Mouse (Mus musculus) stomach, embryonic 16.5 days (tissue): ENCODE results near the gene Bend7. TPM values are rescaled to one million over a fixed set of nuclear protein-coding genes. Genes with fewer than 3 reads are reported as not detected.

Experiments used
- ATAC-seq: fragments of 200-750 bp; cut with Nextera tagmentation; 2 replicates; pipeline ENCODE4 v1.8.0; 2017; ENCODE audit warnings: moderate number of reproducible peaks, moderate TSS enrichment; ENCODE audit not compliant: insufficient read depth, low FRiP score
- H3K27ac ChIP-seq: fragments of 300-500 bp; sonication (generic); 2 replicates; pipeline ENCODE4 v1.5.1; 2014; ENCODE audit warnings: low read length
- H3K27me3 ChIP-seq: fragments of 300-500 bp; sonication (generic); 2 replicates; pipeline ENCODE4 v1.6.1; 2014; ENCODE audit warnings: low read length, control low read depth, mixed read lengths; ENCODE audit not compliant: control insufficient read depth, insufficient read depth
- H3K36me3 ChIP-seq: fragments of 300-500 bp; sonication (generic); 2 replicates; pipeline ENCODE4 v1.6.1; 2014; ENCODE audit warnings: low read length; ENCODE audit not compliant: control insufficient read depth, insufficient read depth
- H3K4me1 ChIP-seq: fragments of 300-500 bp; sonication (generic); 2 replicates; pipeline ENCODE4 v1.6.1; 2014; ENCODE audit warnings: low read length, control low read depth, mixed read lengths; ENCODE audit not compliant: control insufficient read depth, insufficient read depth
- H3K4me2 ChIP-seq: fragments of 300-500 bp; sonication (generic); 2 replicates; pipeline ENCODE4 v1.6.1; 2014; ENCODE audit warnings: low read depth, low read length, mixed read lengths
- H3K4me3 ChIP-seq: fragments of 300-500 bp; sonication (generic); replicated peaks from 2 replicates; pipeline ENCODE4 v1.5.1; 2014; ENCODE audit warnings: mild to moderate bottlenecking, low read length
- H3K9ac ChIP-seq: fragments of 300-500 bp; sonication (generic); 2 replicates; pipeline ENCODE4 v1.6.1; 2014; ENCODE audit warnings: low read length
- H3K9me3 ChIP-seq: fragments of 300-500 bp; sonication (generic); replicated peaks from 2 replicates; pipeline ENCODE4 v1.6.1; 2016; ENCODE audit warnings: low read length, control low read depth; ENCODE audit not compliant: control insufficient read depth
- WGBS: fragments of 180-500 bp; shearing (Covaris S2); extraction: QIAGEN DNeasy Blood & Tissue Kit; methylation state at CpG from one replicate; pipeline ENCODE4 v1.1.7; 2014; 5-methylcytosine and 5-hydroxymethylcytosine counted together
- polyA plus RNA-seq: library from polyadenylated mRNA; unstranded; fragments of >200 nt; fragmentation: Nextera tagmentation; extraction: Ambion mirVana; gene quantifications from 2 replicates; pipeline ENCODE4 v1.2.1, GENCODE M21; 2015

Bend7 gene
- polyA plus RNA-seq, 1 experiment from 2014 or later, result 3.6 TPM

DNA sequence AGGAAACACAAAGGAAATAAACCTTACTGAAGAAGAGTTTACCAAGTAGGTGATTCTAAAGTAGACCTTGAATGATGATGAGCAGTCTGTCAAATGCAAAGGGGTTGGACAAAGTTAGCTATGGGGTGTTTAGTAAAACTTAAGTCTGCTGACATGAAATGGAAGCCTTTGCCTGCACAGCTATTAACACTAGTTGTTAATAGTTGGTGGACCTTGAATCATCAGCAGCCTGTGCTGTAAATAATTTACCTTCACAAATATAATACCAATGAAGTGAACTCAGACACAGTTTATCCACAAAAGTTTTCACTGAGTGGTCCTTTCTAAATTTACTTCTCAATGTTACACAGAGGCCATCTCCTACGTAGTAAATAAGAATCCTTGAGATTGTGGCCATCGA lies 52.7 kb downstream of the Bend7 start:
- Histone ChIP-seq H3K36me3 (no peaks in the 10 kb centered on the region), H3K4me1 (no peaks in the 10 kb centered on the region), H3K27ac (no peak overlapping the region), H3K9me3 (no peaks in the 10 kb centered on the region), H3K9ac (no peak overlapping the region), H3K4me2 (no peak overlapping the region), H3K27me3 (no peaks in the 10 kb centered on the region), H3K4me3 (no peak overlapping the region)
- 79% methylated on average over 2 of the region's 2 CpGs for WGBS
- ATAC-seq, result no peak

DNA sequence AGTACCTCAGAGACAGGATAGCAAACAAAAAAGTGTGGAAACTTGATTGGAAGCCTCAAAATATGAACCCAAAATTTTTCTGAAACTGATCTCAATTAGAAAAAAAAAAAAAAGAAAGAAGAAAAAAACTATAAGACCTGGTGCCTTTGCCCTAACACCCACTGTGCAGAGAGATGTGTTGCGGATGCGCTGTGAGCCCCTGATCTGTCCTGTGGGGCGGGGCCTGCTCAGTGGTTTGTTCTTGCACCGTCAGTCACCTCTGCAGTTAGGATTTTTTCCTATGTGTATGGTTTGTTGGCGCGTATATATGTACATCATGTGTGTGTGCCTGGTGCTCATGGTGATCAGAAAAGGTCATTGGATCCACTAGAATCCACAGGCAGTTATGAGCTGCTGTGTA lies 56.3 kb downstream of the Bend7 start:
- H3K27me3 ChIP-seq, result no peaks in the 10 kb centered on the region
- no peaks in the 10 kb centered on the region for H3K36me3 ChIP-seq
- WGBS, result 93% methylated on average over 6 of the region's 6 CpGs
- no peak overlapping the region for H3K4me2 ChIP-seq
- H3K9ac ChIP-seq, result no peak overlapping the region
- no peaks in the 10 kb centered on the region for H3K4me1 ChIP-seq
- no peaks in the 10 kb centered on the region for H3K9me3 ChIP-seq
- H3K27ac ChIP-seq, result no peak overlapping the region
- ATAC-seq, result no peak
- no peak overlapping the region for H3K4me3 ChIP-seq

DNA sequence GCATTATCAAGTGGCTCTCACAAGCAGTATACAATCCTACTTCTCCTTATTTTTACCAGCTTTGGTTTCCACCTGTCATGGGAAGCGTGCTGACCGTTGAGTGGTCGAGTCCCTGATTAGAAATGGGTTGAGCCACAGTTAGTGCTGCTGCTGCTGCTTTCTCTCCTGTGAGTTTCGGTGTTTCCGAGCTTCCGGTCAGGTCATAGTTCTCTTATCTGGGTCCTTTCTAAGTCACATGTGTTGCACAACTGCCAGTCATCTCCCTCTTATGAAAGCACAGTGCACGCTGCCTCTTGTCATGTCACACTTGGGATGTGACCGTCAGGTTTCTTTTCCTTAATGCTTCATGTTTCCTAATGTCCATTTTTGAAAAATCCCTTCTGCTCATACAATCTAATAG lies 59.7 kb downstream of the Bend7 start:
- Histone ChIP-seq H3K27ac (no peak overlapping the region), H3K4me2 (no peak overlapping the region), H3K27me3 (no peaks in the 10 kb centered on the region), H3K9ac (no peak overlapping the region), H3K4me3 (no peak overlapping the region), H3K4me1 (no peaks in the 10 kb centered on the region), H3K36me3 (no peaks in the 10 kb centered on the region), H3K9me3 (no peaks in the 10 kb centered on the region)
- WGBS, result 81% methylated on average over 8 of the region's 8 CpGs
- no peak for ATAC-seq

DNA sequence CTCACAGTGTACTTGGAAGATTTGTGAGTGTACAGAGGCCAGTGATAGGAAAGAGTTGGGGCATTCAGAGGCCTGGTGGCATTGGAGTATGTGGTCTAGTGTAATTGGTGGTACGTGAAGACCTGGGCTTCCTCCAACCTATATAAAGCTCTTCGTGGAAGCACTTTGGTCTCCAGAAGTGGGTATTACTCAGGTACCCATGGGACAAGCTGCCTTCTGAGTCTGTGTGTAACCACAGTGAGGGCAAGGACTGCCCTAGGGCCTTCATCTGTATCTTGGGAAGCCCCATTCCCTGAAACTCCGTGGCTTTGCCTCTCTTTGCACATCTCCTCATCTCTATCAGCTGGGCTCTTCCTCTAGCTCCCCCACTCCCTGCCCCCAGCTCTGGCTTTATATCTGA lies 64.0 kb downstream of the Bend7 start:
- H3K4me1 ChIP-seq, result peaks cover 4% of the 10 kb centered on the region; the same call in 1 of the 2 replicates
- no peak overlapping the region for H3K27ac ChIP-seq
- no peaks in the 10 kb centered on the region for H3K36me3 ChIP-seq
- 78% methylated on average over 3 of the region's 3 CpGs for WGBS
- no peak overlapping the region for H3K9ac ChIP-seq
- H3K4me3 ChIP-seq, result no peak overlapping the region
- no peaks in the 10 kb centered on the region for H3K27me3 ChIP-seq
- no peaks in the 10 kb centered on the region for H3K9me3 ChIP-seq
- no peak for ATAC-seq
- no peak overlapping the region for H3K4me2 ChIP-seq

DNA sequence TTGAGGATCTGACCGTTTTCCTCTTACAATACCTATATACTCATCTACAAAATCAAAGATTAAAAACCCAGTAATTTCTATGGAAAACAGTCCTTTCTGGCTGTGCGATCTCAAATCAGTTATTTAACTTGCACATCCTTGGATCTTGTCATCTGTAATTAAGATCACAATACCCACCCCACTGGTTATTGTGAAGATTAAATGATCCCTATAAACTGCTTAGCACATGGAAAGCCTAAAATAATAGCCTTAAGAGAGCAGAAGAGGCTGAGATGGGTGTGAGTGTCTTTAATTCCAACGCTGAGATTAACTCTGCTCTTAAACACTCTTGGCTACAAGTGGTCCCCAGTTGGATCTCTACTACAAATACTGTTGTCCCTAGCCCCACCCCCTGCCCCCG lies 64.8 kb downstream of the Bend7 start:
- Histone ChIP-seq H3K27ac (no peak overlapping the region), H3K4me1 (peaks cover 4% of the 10 kb centered on the region; the same call in 1 of the 2 replicates), H3K27me3 (no peaks in the 10 kb centered on the region), H3K4me2 (no peak overlapping the region), H3K4me3 (no peak overlapping the region), H3K9me3 (no peaks in the 10 kb centered on the region), H3K9ac (no peak overlapping the region), H3K36me3 (no peaks in the 10 kb centered on the region)
- no peak for ATAC-seq
- WGBS, result 76% methylated on average over 4 of the region's 4 CpGs

DNA sequence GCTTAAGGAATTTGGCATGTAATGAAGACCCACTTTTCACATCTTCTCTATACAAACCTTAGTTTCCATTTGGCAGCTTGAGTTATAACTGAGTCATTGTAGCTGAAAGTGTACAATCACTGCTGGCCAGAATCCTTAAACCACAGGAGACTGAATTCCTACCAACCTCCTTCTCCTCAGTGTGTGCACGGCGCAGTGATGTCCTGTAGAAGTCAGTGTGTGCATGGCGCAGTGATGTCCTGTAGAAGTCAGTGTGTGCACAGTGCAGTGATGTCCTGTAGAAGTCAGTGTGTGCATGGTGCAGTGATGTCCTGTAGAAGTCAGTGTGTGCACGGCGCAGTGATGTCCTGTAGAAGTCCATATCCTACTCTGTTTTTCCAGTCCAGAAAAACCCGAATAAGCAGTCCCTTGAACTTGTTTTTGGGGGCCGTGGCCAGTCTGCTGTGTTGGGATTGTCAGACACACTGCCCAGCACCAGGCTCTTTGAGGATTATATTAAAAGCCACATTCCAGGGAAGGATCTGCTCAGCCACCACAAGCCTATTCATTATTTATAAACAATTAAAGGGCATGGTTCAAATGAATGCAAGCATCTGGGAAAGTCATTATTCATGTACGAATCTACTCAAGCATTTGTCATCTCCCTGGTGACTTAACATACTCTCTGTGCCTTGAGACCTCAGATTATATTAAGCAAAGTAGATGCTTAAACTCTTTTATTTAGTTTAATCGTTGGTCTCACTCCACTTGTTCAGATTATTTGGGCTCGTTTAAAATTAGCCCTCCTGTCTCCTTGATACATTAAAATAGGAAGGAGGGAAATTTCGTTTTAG lies 65.4 kb downstream of the Bend7 start:
- WGBS, result 72% methylated on average over 11 of the region's 11 CpGs
- H3K4me2 ChIP-seq, result no peak overlapping the region
- no peak overlapping the region for H3K9ac ChIP-seq
- H3K4me3 ChIP-seq, result no peak overlapping the region
- H3K36me3 ChIP-seq, result no peaks in the 10 kb centered on the region
- H3K27me3 ChIP-seq, result no peaks in the 10 kb centered on the region
- no peak for ATAC-seq
- no peak overlapping the region for H3K27ac ChIP-seq
- H3K4me1 ChIP-seq, result peaks cover 4% of the 10 kb centered on the region; the same call in 1 of the 2 replicates
- no peaks in the 10 kb centered on the region for H3K9me3 ChIP-seq

DNA sequence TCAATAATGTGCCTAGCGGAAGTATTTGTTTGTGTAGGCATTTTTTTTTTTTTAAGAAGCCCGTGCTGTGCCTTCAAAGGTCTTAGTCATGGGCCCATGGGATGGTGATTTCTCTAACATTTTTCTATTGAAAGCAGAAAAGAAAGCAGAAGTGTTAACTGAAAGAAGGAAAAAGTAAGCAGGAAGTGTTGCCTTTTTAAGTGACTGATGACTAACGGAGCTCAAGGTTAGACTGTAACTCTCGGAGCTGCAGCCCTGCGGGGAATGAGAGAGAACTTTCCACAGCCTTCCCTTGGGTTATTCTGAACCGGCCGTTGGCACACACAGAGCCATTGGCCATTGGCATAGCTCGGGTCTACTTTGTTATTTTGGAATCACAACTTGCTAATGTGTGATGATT lies 66.4 kb downstream of the Bend7 start:
- peaks cover 4% of the 10 kb centered on the region; the same call in 1 of the 2 replicates for H3K4me1 ChIP-seq
- ATAC-seq, result no peak
- no peak overlapping the region for H3K4me3 ChIP-seq
- H3K27ac ChIP-seq, result no peak overlapping the region
- WGBS, result 59% methylated on average over 8 of the region's 8 CpGs
- no peaks in the 10 kb centered on the region for H3K9me3 ChIP-seq
- no peak overlapping the region for H3K4me2 ChIP-seq
- H3K36me3 ChIP-seq, result no peaks in the 10 kb centered on the region
- H3K9ac ChIP-seq, result no peak overlapping the region
- H3K27me3 ChIP-seq, result no peaks in the 10 kb centered on the region

DNA sequence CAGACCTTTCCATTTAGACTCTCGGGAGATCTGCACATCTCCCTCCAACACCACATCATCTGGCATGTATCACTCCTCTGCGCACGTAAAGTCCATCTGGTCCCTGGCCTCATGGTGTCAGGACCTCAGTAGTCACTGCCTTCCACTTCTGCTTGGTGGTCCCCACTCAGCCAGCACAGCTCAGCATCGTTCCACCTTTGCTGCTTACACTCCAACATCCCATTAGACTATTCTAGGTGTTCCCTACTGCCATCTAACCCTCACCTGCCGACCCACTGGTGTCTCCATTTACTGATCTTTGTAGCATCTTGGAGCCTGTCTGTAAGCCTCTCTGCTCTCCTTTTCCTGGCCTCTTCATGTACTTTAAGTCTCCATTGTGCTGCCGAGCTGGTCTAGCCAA lies 67.4 kb downstream of the Bend7 start:
- no peak for ATAC-seq
- Histone ChIP-seq H3K36me3 (no peaks in the 10 kb centered on the region), H3K9me3 (no peaks in the 10 kb centered on the region), H3K27me3 (no peaks in the 10 kb centered on the region), H3K4me1 (peaks cover 4% of the 10 kb centered on the region; the same call in 1 of the 2 replicates), H3K27ac (no peak overlapping the region), H3K4me3 (no peak overlapping the region), H3K9ac (no peak overlapping the region), H3K4me2 (no peak overlapping the region)
- 91% methylated on average over 6 of the region's 6 CpGs for WGBS

DNA sequence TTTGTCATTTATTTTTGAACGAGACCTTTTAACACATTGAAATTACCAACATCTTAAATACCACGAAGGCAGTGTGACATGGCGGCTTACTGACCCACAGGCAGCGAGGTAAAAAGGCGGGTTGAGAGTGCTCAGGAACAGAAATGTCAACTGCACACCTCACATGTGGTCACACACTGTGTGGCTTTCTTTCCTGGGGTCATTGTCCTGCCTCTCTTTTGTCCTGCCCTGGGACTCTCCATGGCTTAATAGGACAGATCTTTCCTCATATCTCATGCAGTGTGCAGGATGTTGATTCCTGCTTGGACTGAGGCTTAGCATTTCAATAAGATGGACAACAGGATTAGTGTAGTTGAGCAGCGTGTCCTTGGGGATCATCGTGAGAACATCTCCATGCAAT lies 69.6 kb downstream of the Bend7 start:
- Histone ChIP-seq H3K4me3 (no peak overlapping the region), H3K36me3 (no peaks in the 10 kb centered on the region), H3K27me3 (no peaks in the 10 kb centered on the region), H3K9me3 (no peaks in the 10 kb centered on the region), H3K4me1 (peaks cover 4% of the 10 kb centered on the region; the same call in 1 of the 2 replicates), H3K9ac (no peak overlapping the region), H3K27ac (no peak overlapping the region), H3K4me2 (no peak overlapping the region)
- no peak for ATAC-seq
- 81% methylated on average over 7 of the region's 7 CpGs for WGBS
